Mouse (Mus musculus) heart, adult 2 months (tissue): ENCODE data around the gene Tmem238l.

Source experiments
- CTCF ChIP-seq: fragments of 200-600 bp; IDR thresholded peaks from 2 replicates; pipeline ENCODE4 v1.8.1; 2022; ENCODE audit warnings: antibody characterized with exemption, mild to moderate bottlenecking, moderate library complexity
- EP300 ChIP-seq: fragments of 200-500 bp; IDR thresholded peaks from 2 replicates; pipeline ENCODE4 v1.6.1; 2011; ENCODE audit warnings: low read depth, low read length, control low read depth; ENCODE audit not compliant: insufficient read depth

GRCm38 (mm10) chr11:67007961-67008360 is 51.5 kb downstream of the Tmem238l start:
- TF ChIP-seq CTCF = no peak
- no peak for TF ChIP-seq EP300
